Mouse (Mus musculus) E14TG2a.4 (cell line): ENCODE results near the gene Grcc10.
A peak's percentile ranks its signal among the peaks of the same experiment; 100 is the strongest.

Source experiments
- CTCF ChIP-seq: conservative IDR thresholded peaks from 2 replicates; pipeline ENCODE4 v1.5.1; 2014; ENCODE audit warnings: low read length
- POU5F1 ChIP-seq: IDR thresholded peaks from 2 replicates; pipeline ENCODE4 v1.6.1; 2014; ENCODE audit warnings: low read length, borderline replicate concordance

- TF ChIP-seq CTCF (peak; percentile 90), POU5F1 (no peak)
These were observed 18.1 kb upstream of the Grcc10 start for GRCm38 (mm10) chr6:124759259-124759658.
